Mouse (Mus musculus): ENCODE data around the gene Hivep2.

- TF ChIP-seq POLR2A (IDR thresholded peaks at IDR 0.05; ENCODE audit: low read depth, low read length) (no peak), CTCF (IDR thresholded peaks at IDR 0.05; ENCODE audit: extremely low read depth, insufficient read depth, insufficient read length, insufficient replicate concordance) (no peak)
These were observed 136.1 kb downstream of the Hivep2 start for GRCm38 (mm10) chr10:14101966-14102365.

All from spleen, adult 2 months (tissue).